Mouse (Mus musculus) right cerebral cortex, postnatal 25 days (tissue): ENCODE results near the gene Scn1b.

Experiments used
- DNase-seq: peaks from one replicate; pipeline ENCODE4 v3.0.0; 2022

Gene Scn1b

DNA sequence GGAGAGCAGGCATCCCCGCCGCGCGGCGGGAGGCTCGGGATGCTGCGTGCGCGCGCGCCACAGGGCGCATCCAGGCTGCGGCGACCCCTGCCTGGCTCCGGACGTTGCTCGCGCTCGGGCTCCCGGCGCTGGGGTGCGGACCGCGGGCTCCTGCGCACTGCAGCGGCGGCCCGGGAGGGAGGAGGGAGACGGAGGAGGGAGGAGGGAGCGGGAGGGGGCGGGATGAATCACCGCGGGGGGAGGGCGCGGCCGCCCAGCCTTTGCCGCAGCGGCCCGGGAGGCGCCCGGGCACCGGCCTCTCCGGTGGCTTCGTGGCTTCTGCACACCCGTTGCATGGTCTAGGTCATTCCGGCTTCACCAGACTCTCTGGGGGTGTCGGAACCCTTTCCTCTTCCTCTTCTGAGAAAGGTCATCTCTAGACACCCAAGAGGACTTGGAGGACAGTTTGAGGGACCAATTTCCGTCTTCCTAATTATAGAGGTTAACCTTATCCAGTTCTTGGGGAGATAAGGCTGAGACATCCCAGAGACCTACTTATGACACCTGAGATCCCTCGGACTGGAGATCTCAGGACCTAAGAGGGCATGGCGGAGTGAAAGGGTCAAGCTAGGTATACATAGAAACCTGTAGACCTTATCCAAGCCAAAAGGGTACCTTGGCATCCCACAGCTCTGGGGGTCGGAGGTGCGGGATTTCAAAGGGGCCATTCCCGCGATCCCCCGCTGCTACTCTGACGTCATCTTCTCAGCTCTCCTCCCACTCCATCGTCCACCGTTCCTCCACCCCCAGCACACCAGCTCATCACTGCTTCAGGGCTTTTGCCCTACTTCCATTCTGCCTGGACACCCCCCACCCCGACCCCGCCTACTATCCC lies at the start of gene Scn1b:
Scn1b (minus strand) TSS at position 153 of the 874 bp plus-strand sequence.
- DNase-seq = peak; percentile 77

DNA sequence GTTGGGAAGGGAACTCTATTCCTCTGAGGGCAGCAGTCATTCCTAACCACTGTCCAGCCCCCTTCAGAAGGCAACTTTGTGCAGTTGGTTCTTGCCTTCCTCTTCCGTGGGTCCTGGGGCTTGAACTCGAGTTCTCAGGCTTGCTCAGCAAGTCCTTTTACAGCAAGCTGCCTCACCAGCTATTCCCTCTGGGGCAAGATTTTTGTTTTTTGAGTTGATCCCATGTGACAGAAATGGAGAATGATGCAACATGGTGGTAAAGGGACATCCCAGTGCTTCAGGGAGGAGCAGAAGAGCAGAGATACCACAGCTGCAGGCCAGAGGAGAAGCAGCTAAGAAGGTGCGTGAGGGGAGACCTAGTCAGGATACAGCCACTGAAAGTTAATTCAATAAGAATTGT lies 48.3 kb upstream of the Scn1b start:
- no peak for DNase-seq

DNA sequence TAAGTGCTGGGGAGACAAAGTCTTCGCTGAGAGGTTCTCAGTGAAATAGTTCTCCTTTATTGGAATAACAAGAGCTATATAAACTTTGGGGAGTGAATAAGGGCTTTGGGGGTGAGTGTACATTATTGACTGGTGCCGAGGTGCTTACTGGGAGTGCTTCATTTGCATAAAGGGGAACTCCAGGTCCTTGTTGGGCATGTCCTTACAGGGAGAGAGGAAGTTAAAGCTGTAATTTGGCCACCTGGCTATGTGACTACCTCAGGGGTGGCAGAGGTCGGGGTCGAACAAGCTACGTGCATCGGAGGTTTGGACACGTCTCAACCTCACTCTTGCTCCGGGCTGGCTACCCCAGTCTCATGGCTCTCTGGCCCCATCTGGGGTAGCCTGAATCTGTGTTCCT lies 47.7 kb upstream of the Scn1b start:
- DNase-seq = no peak

DNA sequence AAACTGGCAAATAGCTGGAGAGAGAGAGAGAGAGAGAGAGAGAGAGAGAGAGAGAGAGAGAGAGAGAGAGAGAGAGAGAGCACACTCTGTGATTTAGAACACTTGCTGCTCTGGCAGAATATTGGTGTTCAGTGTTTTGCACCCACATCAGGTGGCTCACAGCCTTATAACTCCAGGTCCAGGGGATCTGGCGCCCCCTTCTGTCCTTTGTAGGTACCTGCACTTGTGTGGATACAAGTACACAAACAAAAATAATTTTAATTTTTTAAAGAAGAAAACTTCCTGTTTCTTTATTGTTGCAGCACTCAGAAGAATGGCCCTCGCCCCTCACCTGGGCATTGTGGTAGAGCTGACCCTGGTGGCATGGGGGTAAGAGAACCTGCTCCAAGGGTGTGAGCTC lies 45.4 kb upstream of the Scn1b start:
- no peak for DNase-seq

DNA sequence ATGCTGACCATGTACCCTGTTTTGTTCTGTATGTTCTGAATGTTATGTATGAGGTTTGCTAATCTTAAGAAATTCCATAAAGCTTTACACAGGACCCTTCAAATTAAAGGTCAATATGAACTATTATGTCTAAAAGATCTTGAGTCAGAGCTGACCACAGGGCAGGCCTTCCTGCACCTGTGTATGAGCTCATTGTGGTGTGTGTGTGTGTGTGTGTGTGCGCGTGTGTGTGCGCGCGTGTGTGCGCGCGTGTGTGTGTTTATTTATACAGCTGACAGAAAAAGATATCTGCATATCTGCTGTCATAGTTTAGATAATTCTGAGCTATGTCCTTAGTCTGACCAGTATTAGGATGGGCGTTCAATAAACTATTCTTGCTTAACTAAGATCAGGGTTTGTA lies 43.7 kb upstream of the Scn1b start:
- no peak for DNase-seq

DNA sequence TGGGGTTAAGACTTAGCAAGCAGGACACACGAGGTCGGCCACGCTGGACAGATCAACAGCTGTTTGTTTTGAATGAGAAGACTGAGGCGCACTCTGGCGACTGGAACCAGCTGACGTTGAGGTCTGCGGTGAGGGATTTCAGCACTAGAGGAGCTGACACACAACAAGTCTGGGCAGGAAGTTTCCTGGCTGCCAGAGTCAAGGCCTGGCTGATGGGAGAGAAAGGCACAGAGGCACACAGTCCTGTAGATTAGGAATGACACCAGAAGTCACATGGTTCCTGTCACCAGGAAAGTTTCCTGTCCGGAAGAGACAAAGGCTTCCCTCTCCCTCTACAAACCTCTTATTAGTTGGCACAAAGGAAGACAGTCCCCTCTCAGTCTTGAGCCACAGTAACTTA lies 41.6 kb upstream of the Scn1b start:
- DNase-seq = no peak

DNA sequence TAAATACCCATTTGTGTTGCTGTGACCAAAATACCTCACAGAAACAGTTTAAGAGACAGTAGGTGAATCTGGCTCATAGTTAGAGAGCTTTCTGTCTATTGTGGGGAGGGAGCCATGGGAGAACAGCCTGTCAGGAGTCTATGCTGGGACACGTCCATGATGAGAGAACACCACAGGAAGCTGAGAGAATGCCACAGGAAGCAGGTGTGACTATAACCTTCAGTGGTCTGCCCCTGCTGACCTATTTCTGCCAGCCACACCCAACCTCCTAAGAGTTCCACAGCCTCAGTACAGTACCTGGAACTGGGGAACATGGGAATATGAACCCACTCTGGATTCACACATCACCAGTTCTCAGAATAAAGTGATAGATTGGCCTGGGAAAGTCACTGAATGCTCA lies 37.9 kb upstream of the Scn1b start:
- no peak for DNase-seq

DNA sequence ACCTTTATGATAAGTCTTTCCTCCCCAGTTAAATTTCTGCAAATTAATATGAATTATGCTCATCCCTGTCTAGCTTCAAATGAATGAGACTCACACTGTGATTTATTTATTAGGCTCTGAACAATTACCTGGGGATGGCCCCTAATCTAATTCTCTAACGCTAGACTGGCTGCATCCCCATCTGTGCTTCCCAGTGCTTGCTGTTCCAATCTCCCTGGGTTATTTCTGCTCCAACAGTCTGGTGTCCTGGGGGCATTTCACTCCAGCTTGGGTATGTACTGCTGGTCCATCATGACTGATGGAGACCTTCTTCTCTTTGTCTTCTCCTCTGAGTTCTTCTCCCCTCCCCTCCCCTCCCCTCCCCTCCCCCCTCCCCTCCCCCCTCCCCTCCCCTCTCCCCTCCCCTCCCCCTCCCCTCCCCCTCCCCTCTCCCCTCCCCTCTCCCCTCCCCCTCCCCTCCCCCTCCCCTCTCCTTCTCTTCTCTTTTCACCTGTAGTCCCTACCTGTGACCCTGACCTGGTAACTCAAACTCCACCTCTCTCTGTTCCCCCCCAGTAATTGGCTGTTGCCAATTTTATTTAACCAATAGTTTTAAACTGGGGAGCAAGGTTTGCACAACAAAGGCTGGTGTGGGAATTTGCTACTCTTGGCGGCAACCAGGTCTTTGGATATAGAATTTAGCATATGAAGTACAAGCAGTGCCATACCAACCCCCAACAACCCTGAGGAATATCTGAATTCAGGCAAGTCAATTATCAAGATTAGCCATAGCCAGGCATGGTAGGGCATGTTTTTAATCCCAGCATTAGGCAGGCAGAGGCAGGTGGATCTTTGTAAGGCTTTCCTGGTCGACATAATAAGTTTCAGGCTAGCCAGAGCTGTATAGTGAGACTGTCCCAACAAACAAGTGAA lies 37.1 kb upstream of the Scn1b start:
- DNase-seq = no peak

DNA sequence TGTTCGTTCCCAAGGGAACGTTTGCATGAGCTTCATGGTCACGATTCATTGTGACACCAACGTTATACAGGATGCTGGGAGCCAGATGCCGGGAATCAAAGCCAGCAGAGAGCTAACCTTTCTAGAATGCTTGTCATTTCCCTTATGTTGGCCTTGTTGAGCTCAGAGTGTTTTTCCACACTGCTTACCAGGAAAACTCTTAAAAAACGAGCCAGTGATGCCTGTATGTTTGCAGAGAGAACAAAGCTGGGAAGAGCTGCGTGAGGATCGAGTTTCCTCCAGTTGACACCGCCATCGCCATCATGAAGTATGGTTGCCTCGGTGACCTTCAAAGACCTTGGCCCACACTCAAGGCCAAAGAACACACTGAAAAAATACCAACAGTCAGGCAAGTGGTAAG lies 35.5 kb upstream of the Scn1b start:
- no peak for DNase-seq

DNA sequence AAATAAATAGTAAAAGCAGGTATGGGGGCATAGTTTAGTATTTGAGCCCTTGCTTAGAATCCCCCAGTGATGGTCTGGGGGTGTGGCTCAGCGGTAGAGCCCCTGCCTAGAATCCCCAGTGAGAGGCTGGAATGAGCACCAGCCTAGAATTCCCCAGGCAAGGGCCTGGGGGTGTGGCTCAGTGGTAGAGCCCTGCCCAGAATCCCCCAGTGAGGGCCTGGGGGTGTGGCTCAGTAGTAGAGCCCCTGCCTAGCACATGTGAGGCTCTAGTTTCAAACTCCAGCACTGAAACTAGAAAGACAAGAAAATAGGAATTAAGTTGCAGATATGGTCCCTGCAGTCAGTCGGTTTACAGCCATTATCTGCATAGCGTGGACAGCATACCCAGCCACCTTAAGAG lies 35.0 kb upstream of the Scn1b start:
- no peak for DNase-seq

DNA sequence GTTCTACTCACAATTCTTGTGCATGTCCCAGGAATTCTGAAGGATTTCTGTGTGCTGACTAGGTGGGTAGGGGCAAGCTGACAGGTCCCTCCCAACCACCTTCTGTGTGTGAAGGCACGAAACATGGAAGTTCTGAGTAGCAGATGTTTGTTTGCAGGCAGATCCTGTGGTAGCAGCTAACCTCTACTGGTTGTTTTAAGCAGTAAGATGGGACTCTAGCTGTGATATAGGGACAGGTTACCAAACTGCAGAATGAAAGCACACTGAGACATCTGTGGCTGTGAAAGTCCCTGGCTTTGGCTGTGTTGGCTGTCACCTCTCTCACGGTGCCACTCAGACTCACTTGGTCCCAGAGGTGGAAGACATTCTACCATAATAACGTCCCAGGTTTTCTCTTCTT lies 34.4 kb upstream of the Scn1b start:
- DNase-seq = no peak

DNA sequence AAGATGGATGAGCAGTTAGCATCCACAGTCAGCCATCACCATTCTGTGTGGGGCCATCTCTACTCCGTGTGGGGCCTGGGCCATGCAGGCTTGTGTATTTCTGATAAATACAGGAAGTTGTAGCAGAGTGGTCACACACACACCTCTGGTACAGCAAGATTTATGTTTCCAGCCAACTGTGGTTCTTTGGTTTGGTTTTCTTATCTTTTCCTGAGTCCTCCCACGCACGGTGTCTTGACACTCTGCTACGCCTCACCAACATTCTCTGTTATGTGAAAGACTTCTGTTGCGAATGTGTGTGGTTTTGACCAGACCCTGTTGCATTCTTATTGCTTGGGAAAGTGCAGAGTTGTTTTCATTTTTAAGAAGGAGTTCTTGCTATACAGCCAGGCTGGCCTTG lies 34.0 kb upstream of the Scn1b start:
- DNase-seq = no peak

DNA sequence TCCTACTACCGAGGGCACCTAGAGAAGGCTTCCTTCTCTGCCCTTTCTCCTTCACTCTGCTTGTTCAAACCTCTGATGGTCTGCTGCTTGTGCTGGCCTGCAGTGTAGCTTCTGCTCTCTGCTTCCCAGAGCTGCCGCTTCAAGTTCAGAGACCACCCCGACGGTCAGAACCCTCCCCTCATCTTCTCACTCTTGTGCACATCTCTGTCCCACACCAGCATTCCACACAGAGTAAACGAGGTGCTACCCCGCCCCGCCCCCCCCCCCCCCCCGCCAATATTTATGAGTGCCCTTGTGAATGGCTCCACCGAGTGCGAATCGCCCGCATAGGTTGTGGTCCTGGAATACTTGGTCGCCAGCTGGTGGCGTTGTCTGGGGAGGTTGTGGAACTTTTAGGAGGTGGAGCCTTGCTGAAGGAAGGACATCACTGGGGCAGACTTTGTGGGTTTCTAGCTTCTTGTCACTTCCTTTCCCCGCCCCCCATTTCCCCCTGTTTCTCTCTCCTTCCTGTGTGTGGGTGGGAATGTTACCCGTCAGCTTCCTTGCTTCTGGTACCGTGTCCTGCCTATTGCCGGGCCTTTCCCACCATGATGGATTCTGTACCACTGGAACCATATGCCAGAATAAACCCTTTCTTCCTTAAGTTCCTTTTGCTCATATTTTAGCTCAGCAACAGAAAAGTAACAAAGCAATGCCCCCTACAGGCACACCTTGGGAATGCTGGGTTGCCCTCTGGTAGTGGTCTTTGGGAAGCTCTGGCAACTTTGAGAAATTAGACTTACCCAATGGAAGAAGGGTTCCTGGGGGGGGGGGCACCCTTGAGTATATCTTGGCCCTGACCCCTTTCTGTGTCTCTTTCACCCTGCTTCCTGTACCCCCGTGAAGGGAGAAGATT lies 29.5 kb upstream of the Scn1b start:
- no peak for DNase-seq

DNA sequence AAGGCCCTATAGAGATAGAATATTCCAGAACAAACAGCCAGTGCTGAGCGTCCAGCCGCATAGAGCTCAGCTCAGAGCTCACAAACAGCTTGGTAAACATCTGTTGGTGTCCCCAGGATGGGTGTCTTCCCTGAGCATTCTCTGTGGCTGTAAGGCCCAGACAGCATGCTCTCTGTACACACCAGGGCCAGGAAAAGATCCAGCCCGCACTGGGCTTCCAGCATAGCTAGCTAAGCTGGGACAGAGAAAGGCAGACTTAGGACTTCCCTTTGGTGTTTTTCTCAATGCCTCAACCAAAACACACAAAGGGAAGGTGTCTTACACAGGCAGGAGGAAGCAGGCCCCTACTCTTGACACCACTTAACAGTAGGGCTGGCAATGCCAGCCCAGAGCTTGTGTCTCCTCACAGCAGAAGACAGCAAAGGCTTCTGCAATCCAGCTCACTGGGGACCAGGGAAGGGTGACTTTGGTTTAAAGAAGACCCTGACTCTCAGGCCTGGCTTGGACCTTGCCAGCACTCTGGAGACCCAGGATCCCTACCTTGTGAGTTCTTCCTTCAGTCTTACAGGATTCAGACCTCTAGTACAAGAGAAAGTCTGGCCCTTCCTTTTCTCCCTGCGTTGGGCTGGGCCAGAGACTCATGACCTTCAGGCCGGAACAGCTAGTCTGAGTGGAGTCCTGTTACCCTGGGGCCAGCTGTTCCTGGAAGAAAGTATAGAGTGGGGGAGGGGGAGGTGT lies 28.7 kb upstream of the Scn1b start, which contains the start of gene Gramd1a:
Gramd1a (minus strand) TSS at position 601 of the 738 bp plus-strand sequence.
- DNase-seq = no peak

DNA sequence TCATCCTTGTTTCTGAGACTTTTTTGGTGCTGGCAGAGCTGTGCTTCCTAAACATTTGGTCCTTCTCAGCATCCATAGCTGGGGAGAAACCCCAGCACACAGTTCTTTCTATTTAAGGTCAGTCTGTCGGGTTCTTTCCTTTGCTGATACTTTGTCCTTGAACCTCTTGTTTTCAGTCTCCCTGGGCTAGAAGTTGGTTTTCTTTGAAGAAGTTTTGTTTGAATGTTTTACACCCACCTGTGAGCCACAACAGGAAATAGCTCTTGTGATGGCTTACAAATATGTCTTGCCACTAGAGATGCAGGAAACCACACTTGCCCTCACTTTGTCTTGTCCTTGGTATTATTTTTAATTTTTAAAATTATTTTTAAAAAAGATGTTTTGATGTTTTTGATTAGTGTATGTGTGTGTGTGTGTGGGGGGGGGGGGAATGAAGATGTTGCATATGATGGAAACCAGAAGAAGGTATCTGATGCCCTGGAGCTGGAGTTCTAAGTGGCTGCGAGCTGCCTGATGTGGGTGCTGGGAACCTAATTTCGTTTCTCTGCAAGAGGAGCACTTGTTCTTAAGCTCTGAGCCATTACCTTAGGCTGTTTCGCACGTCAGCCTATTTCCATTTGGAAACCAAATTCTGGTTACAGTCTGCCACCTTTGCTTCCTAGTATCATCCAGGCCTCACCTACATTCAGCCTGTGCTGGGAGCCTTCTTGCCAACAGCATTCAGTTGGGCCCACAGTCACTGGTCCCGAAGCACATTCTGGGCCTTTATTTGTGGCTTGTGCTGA lies 26.9 kb upstream of the Scn1b start:
- peak; percentile 1 for DNase-seq

DNA sequence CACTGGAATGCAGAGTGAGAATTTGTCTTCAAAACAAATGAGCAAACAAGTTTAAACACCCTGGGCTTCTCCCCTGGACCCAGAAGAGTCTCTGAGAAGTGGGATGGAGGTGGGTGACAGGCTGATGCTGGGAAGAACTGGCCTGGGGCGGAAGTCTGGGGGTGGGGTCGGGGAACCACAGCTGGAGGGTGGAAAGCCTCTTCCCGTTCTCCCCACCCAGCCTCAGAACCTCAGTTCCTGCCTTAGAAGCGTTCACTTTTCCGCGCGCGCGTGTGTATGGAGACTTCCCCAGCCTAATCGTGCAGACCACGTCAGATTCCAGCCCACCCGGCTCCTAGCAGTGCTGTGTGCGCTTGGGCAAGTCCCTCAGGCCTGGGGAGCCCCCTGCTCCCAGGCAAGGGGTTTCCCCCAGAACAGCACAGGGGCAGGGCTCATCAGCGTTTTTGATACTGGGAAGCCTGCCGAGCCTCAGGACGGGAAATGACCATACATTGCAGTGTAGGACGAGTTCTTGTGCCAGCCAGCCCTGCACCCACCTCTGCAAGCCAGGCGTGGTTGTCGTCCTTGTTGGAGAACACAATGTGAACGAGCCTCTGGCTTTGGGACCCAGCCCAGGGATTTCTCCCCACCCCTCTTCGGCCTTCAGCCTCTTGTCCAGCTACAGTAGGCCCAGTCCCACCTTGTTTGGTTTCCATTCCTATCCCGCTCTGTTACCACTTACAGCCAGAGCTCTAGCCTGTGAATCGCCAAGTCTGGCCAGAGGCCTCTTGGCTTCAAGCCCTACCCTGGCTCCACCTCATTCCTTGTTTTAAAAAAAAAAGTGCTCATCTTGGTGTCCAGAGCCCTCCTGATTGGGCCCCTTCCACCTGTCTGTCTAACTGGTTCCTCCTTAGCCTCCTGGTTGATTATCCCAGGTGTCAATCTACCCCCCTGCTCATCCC lies 24.8 kb upstream of the Scn1b start:
- peak; percentile 55 for DNase-seq

DNA sequence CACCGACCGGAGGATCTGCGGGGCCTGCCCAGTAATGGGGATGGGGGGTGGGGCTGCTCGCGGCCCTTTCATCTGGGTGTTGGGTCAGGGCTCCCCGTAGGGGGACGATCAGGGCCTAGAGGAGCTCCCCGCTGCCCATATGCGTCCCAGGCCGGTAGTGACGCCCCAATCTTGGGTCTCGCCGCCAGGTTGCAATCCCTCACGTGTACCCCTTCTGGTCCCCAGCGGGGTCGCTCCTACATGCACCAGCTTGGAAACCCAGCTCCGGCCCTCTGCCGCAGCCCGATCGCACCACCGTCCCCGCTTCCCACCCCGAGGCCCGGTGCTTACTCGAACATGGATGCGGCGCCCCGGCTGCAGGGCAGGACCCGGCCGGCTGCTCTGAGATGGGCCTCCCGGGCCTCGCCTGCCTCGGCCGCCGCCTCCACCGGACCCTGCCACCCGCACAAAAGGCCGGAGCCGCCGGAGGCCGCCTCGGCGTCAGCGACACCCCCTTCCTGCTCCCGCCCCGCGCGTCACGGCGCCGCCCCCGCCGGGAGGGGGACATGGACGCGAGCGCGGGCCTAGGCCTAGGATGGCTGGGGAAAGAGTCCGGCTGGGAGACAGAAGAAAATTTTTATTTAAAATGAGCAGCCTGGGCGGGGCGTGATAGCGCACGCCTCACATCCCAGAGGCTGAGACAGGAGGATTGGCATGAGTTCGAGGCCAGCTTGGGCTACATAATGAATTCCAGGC lies 23.9 kb upstream of the Scn1b start:
- peak; percentile 92 for DNase-seq

DNA sequence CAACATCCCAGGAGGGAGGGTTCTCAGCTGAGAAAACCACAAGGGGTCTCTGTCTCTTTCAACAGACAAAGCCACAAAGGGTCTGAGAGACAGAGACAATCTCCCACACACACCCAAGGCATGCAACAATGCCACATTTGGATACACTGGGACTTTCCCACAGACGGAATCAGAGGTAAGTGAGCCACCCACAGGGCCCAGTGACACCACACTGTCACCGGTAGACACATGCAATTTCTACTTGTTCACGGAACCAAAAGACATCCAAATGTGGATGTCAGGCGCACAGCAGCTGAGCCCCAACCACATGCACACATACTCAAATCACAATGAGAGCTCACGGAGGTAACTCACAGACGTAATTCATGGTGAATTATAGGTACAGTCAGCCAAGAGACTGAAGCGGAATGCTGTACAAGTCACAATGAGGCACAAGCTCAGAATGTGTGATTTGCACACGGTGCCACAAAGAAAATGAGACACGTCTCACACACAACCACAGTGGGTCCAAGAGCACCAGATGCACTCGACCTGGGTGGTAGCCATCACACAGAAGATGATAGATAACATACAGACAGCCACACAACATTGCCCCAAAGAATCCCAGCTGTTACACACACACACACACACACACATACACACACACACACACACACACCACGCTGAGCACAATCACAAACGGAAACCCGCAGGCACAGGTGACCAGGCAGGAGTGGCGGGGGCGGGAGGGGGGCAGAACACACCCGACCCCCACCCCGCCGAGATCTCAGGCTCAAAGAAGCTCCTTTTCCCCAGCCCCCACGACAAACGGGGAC lies 23.2 kb upstream of the Scn1b start:
- no peak for DNase-seq
